Mouse (Mus musculus) adrenal gland, adult 8-10 months (tissue): ENCODE data around the gene 4930548H24Rik. TPM values are rescaled to one million over a fixed set of nuclear protein-coding genes. Genes with fewer than 3 reads are reported as not detected.

Experiments
- total RNA-seq, 4 experiments: library from RNA; stranded (reverse); gene quantifications; 2 replicates each; pipeline ENCODE4 v1.2.4; 2022

Gene 4930548H24Rik
- total RNA-seq, 4 experiments from 2014 or later: 0.22 TPM; not detected in 2

Other genes with a start within 250 kb of the 4930548H24Rik start
- gene Nrbp1, start 244.9 kb upstream of the 4930548H24Rik start, total RNA-seq: 100 to 1,000 TPM in 2 of 4 experiments, 10 to 100 TPM in 2; 85.7 to 104 (median 96.6) TPM
- under 1 TPM in 3 of 4 experiments, not detected in 1; 0.56 to 0.81 (median 0.59) TPM for gene Gm9970, start 244.5 kb upstream of the 4930548H24Rik start, total RNA-seq
- gene Krtcap3, start 234.0 kb upstream of the 4930548H24Rik start, total RNA-seq: 1 to 10 TPM; 3.8 to 9.2 (median 4.6) TPM
- gene Ift172, start 194.6 kb upstream of the 4930548H24Rik start, total RNA-seq: 10 to 100 TPM; 38.1 to 62.4 (median 49.5) TPM
- gene Fndc4, start 189.7 kb upstream of the 4930548H24Rik start, total RNA-seq: 10 to 100 TPM in 2 of 4 experiments, 1 to 10 TPM in 2; 6.6 to 15.1 (median 10.6) TPM
- gene Gckr, start 188.3 kb upstream of the 4930548H24Rik start, total RNA-seq: under 1 TPM in 3 of 4 experiments, not detected in 1; 0.26 to 0.70 (median 0.49) TPM
- 10 to 100 TPM; 21.4 to 36.3 (median 26.8) TPM for gene Zfp512, start 33.3 kb upstream of the 4930548H24Rik start, total RNA-seq
- 10 to 100 TPM; 34.2 to 39.4 (median 36.6) TPM for gene Gpn1, start 9.0 kb downstream of the 4930548H24Rik start, total RNA-seq
- 10 to 100 TPM; 34.9 to 44.1 (median 38.0) TPM for gene Slc4a1ap, start 41.3 kb downstream of the 4930548H24Rik start, total RNA-seq
- gene Supt7l, start 42.1 kb downstream of the 4930548H24Rik start, total RNA-seq: 10 to 100 TPM; 20.3 to 24.5 (median 22.9) TPM
- 100 to 1,000 TPM; 266 to 421 (median 323) TPM for gene Mrpl33, start 111.2 kb downstream of the 4930548H24Rik start, total RNA-seq
- 10 to 100 TPM in 3 of 4 experiments, 1 to 10 TPM in 1; 8.9 to 14.8 (median 10.5) TPM for gene Rbks, start 211.9 kb downstream of the 4930548H24Rik start, total RNA-seq
- 100 to 1,000 TPM; 109 to 127 (median 118) TPM for gene Babam2, start 211.9 kb downstream of the 4930548H24Rik start, total RNA-seq